Mouse (Mus musculus): ENCODE data around the gene Gm21244. TPM values are rescaled to one million over a fixed set of nuclear protein-coding genes. Genes with fewer than 3 reads are reported as not detected.
"Not testable (repeated sequence)": the region's sequence is repeated elsewhere in the genome, so short reads cannot be mapped to it uniquely, and the experiment has no call there.

Gm21244 gene
- 1.2 and 1.6 TPM in 2 replicates for polyA plus RNA-seq (2012; rRNA removed)

- not testable (repeated sequence) for H3K27ac ChIP-seq (ENCODE audit: control insufficient read depth, insufficient read depth, low read depth, low read length); H3K27me3 ChIP-seq (ENCODE audit: control insufficient read depth, insufficient read depth, low read length); H3K4me1 ChIP-seq (ENCODE audit: control insufficient read depth, insufficient read depth, low read length)
Observed at GRCm38 (mm10) chrY:7169193-7169592, at the start of gene Gm21244. Gm21244 (minus strand) TSS chrY:7169293.

More at GRCm38 (mm10) chrY:7169193-7169592, at the start of gene Gm21244:
- H3K4me3 ChIP-seq (ENCODE audit: control insufficient read depth, low read depth, low read length); H3K36me3 ChIP-seq (ENCODE audit: control insufficient read depth, insufficient read depth, low read length): not testable (repeated sequence)

Other genes with a start within 250 kb of the Gm21244 start
- gene Gm28998, start 84.5 kb upstream of the Gm21244 start, polyA plus RNA-seq (2012; rRNA removed) = not detected in 2 replicates
- gene Gm21788, start 235.7 kb upstream of the Gm21244 start, polyA plus RNA-seq (2012; rRNA removed) = not detected in 2 replicates

Data from testis, adult 2 months (tissue).